Mouse (Mus musculus) testis, adult 2 months (tissue): ENCODE data around the gene Nox1.

Source experiments
- CTCF ChIP-seq: fragments of 200-500 bp; IDR thresholded peaks from 2 replicates; pipeline ENCODE4 v1.5.1; 2012; ENCODE audit warnings: low read depth, mild to moderate bottlenecking, inconsistent platforms, low read length, moderate library complexity; ENCODE audit not compliant: control insufficient read depth, insufficient read depth, insufficient replicate concordance
- POLR2A ChIP-seq: fragments of 200-500 bp; IDR thresholded peaks from 2 replicates; pipeline ENCODE4 v1.6.1; 2012; ENCODE audit warnings: low read depth, mild to moderate bottlenecking, inconsistent platforms, low read length, moderate library complexity; ENCODE audit not compliant: control insufficient read depth

DNA sequence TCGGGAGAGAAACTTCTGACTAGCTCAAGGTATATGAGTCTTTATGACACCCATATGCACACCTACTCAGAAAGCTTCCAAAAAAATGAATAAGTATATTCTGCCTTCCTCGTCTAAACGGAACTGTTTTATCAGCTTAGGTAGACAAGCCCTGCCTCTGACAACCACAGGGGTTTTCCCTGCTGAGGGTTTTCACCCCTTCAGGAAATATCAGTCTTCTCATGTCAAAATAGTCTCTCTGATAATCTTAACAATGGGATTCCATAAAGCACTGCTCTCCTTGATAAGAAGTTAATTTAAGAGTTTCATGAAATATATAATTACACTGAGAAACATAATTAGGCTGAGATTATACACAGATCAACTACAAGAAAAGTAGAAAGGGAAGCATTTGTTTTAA lies 110.0 kb downstream of the Nox1 start:
- TF ChIP-seq CTCF (no peak), POLR2A (no peak)
